Mouse (Mus musculus) heart, embryonic 10.5 days (tissue): ENCODE data around the gene Zfp174. TPM values are rescaled to one million over a fixed set of nuclear protein-coding genes. Genes with fewer than 3 reads are reported as not detected.
A peak's percentile ranks its signal among the peaks of the same experiment; 100 is the strongest.

Experiments
- DNase-seq: peaks from one replicate; pipeline ENCODE4 v3.0.0-alpha.2; 2017; ENCODE audit warnings: low spot score
- H3K27ac ChIP-seq: fragments of 300-500 bp; sonication (generic); 2 replicates; pipeline ENCODE4 v1.5.1; 2016; ENCODE audit warnings: mild to moderate bottlenecking
- H3K27me3 ChIP-seq: fragments of 300-500 bp; sonication (generic); 2 replicates; pipeline ENCODE4 v1.6.1; 2016; ENCODE audit warnings: mild to moderate bottlenecking; ENCODE audit not compliant: poor library complexity, insufficient read depth, severe bottlenecking
- H3K36me3 ChIP-seq: fragments of 300-500 bp; sonication (generic); 2 replicates; pipeline ENCODE4 v1.6.1; 2016; ENCODE audit warnings: mild to moderate bottlenecking, moderate library complexity
- H3K4me1 ChIP-seq: fragments of 300-500 bp; sonication (generic); 2 replicates; pipeline ENCODE4 v1.6.1; 2016; ENCODE audit warnings: mild to moderate bottlenecking
- H3K4me3 ChIP-seq: fragments of 300-500 bp; sonication (generic); 2 replicates; pipeline ENCODE4 v1.5.1; 2016; ENCODE audit warnings: mild to moderate bottlenecking, moderate library complexity
- H3K9me3 ChIP-seq: fragments of 300-500 bp; sonication (generic); 2 replicates; pipeline ENCODE4 v1.6.1; 2016; ENCODE audit warnings: mild to moderate bottlenecking, moderate library complexity
- WGBS: fragments of 180-500 bp; shearing (Covaris S2); methylation state at CpG from one replicate; pipeline ENCODE4 v1.1.7; 2016; 5-methylcytosine and 5-hydroxymethylcytosine counted together
- polyA plus RNA-seq: library from polyadenylated mRNA; unstranded; fragments of >200 nt; fragmentation: Nextera tagmentation; extraction: Ambion mirVana; gene quantifications from 2 replicates; pipeline ENCODE4 v1.2.1, GENCODE M21; 2016

Zfp174 gene
- polyA plus RNA-seq, 1 experiment from 2014 or later = 0.72 TPM

- H3K9me3 ChIP-seq = no peaks in the 10 kb centered on the region
- peak overlapping the region; percentile 38; the same call in 1 of the 2 replicates for H3K27ac ChIP-seq
- H3K36me3 ChIP-seq = peaks cover 35% of the 10 kb centered on the region
- DNase-seq = no peak
- H3K4me1 ChIP-seq = peaks cover 8% of the 10 kb centered on the region; the same call in 1 of the 2 replicates
- WGBS = 44% methylated on average over 3 of the region's 3 CpGs
- H3K4me3 ChIP-seq = no peak overlapping the region
- H3K27me3 ChIP-seq = no peaks in the 10 kb centered on the region
Measured at GRCm38 (mm10) chr16:3893739-3894138, 46.7 kb downstream of the Zfp174 start.

GRCm38 (mm10) chr16:3895173-3895792 is 48.2 kb downstream of the Zfp174 start:
- no peak for DNase-seq
- Histone ChIP-seq H3K27ac (no peak overlapping the region), H3K4me3 (no peak overlapping the region), H3K4me1 (peaks cover 8% of the 10 kb centered on the region; the same call in 1 of the 2 replicates), H3K36me3 (peaks cover 49% of the 10 kb centered on the region), H3K27me3 (no peaks in the 10 kb centered on the region), H3K9me3 (no peaks in the 10 kb centered on the region)
- WGBS = 67% methylated on average over 9 of the region's 9 CpGs

- H3K36me3 ChIP-seq = peaks cover 57% of the 10 kb centered on the region
- no peak for DNase-seq
- H3K27me3 ChIP-seq = no peaks in the 10 kb centered on the region
Measured at GRCm38 (mm10) chr16:3896046-3896445, 49.0 kb downstream of the Zfp174 start.

GRCm38 (mm10) chr16:3896553-3896952 is 49.5 kb downstream of the Zfp174 start:
- no peak overlapping the region for H3K4me3 ChIP-seq
- DNase-seq = no peak
- H3K9me3 ChIP-seq = no peaks in the 10 kb centered on the region
- H3K27ac ChIP-seq = no peak overlapping the region
- peaks cover 62% of the 10 kb centered on the region for H3K36me3 ChIP-seq
- H3K27me3 ChIP-seq = no peaks in the 10 kb centered on the region
- 96% methylated on average over 1 of the region's 1 CpGs for WGBS
- H3K4me1 ChIP-seq = peaks cover 8% of the 10 kb centered on the region; the same call in 1 of the 2 replicates

More at GRCm38 (mm10) chr16:3896046-3896445, 49.0 kb downstream of the Zfp174 start:
- peaks cover 8% of the 10 kb centered on the region; the same call in 1 of the 2 replicates for H3K4me1 ChIP-seq
- H3K4me3 ChIP-seq = no peak overlapping the region
- no peaks in the 10 kb centered on the region for H3K9me3 ChIP-seq
- H3K27ac ChIP-seq = no peak overlapping the region
- 83% methylated on average over 6 of the region's 6 CpGs for WGBS

GRCm38 (mm10) chr16:3907471-3907870 is 60.4 kb downstream of the Zfp174 start:
- Histone ChIP-seq H3K27ac (no peak overlapping the region), H3K4me1 (peaks cover 11% of the 10 kb centered on the region), H3K9me3 (no peaks in the 10 kb centered on the region), H3K4me3 (no peak overlapping the region), H3K36me3 (peaks cover 48% of the 10 kb centered on the region), H3K27me3 (no peaks in the 10 kb centered on the region)
- no peak for DNase-seq
- 72% methylated on average over 2 of the region's 2 CpGs for WGBS

Other genes with a start within 250 kb of the Zfp174 start
- not detected in 2 replicates for gene Mefv, start 129.2 kb upstream of the Zfp174 start, polyA plus RNA-seq
- gene Zfp263, start 103.2 kb upstream of the Zfp174 start, polyA plus RNA-seq = 33.9 and 36.3 TPM in 2 replicates
- not detected in 2 replicates for gene Olfr15, start 16.4 kb upstream of the Zfp174 start, polyA plus RNA-seq
- 39.2 and 43.6 TPM in 2 replicates for gene Naa60, start 25.1 kb downstream of the Zfp174 start, polyA plus RNA-seq
- 5.4 and 6.5 TPM in 2 replicates for gene Zfp597, start 37.3 kb downstream of the Zfp174 start, polyA plus RNA-seq
- 0.71 and 1.4 TPM in 2 replicates for gene Gm20695, start 37.4 kb downstream of the Zfp174 start, polyA plus RNA-seq
- gene 1700037C18Rik, start 61.4 kb downstream of the Zfp174 start, polyA plus RNA-seq = 7.0 and 7.4 TPM in 2 replicates
- gene Cluap1, start 61.5 kb downstream of the Zfp174 start, polyA plus RNA-seq = 13.8 and 16.1 TPM in 2 replicates
- gene Nlrc3, start 129.4 kb downstream of the Zfp174 start, polyA plus RNA-seq = 0.91 and 1.1 TPM in 2 replicates
- gene Slx4, start 156.5 kb downstream of the Zfp174 start, polyA plus RNA-seq = 17.5 and 20.0 TPM in 2 replicates
- 5.2 and 5.5 TPM in 2 replicates for gene Dnase1, start 189.7 kb downstream of the Zfp174 start, polyA plus RNA-seq
- 105 and 112 TPM in 2 replicates for gene Trap1, start 230.6 kb downstream of the Zfp174 start, polyA plus RNA-seq